16 mouse cellular contexts compared by ENCODE assay signal in genomic region chr6:84746847-84747395, GRCm38 (mm10).
DNase-seq lines count a peak whose midpoint lies in the region; ATAC-seq lines count a peak whose summit lies in the region.
"Had no signal": no experiment of that assay in that cellular context is flagged by ENCODE, and none has a peak within 500 bp of the region (broad histone marks: within the 10 kb centered on the region; RNA-seq: fewer than 3 reads in every experiment).

No protein-coding gene starts in this region.

- no peak overlapping the region for H3K9ac ChIP-seq in midbrain, embryonic 13.5 days (replicated peaks)
- H3K9ac ChIP-seq: embryonic facial prominence, embryonic 13.5 days; forebrain, embryonic 15.5 days; heart, embryonic 13.5 days; liver, embryonic 12.5 days had no signal

- peaks cover 46% of the 10 kb centered on the region for H3K4me1 ChIP-seq in hindbrain, embryonic 10.5 days (replicated peaks)
- H3K4me1 ChIP-seq in midbrain, embryonic 13.5 days (replicated peaks), result peaks cover 22% of the 10 kb centered on the region
- H3K4me1 ChIP-seq: liver, embryonic 12.5 days had no signal

- DNase-seq in layer of hippocampus, postnatal 10 days (ENCODE audit: low spot score in 2 of 2), result peak; percentile 8 to 35
- no peak for DNase-seq in layer of hippocampus, adult 11-12 months (ENCODE audit: low spot score)
- DNase-seq in cerebellum, postnatal 14 days, result peak; percentile 10 to 11
- DNase-seq in hindbrain, embryonic 10.5 days (ENCODE audit: low spot score), result peak; percentile 79
- DNase-seq in retina, embryonic 14.5 days (ENCODE audit: low spot score), result no peak
- DNase-seq in MN1 (ENCODE audit: low spot score), result no peak
- DNase-seq: adrenal gland, adult 8-10 months; gastrocnemius, postnatal 10 days had no signal

- peak overlapping the region; percentile 85 for H3K27ac ChIP-seq in hindbrain, embryonic 10.5 days
- no peak overlapping the region for H3K27ac ChIP-seq in midbrain, embryonic 13.5 days
- H3K27ac ChIP-seq: embryonic facial prominence, embryonic 13.5 days; forebrain, embryonic 15.5 days; heart, embryonic 13.5 days; liver, embryonic 12.5 days; stomach, postnatal 0 days had no signal

- no peaks in the 10 kb centered on the region for H3K36me3 ChIP-seq in hindbrain, embryonic 10.5 days
- no peaks in the 10 kb centered on the region for H3K36me3 ChIP-seq in midbrain, embryonic 13.5 days
- H3K36me3 ChIP-seq: embryonic facial prominence, embryonic 13.5 days; forebrain, embryonic 15.5 days; heart, embryonic 13.5 days; liver, embryonic 12.5 days had no signal

- peak; percentile 87 for ATAC-seq in midbrain, embryonic 13.5 days
- ATAC-seq: forebrain, embryonic 15.5 days; liver, embryonic 12.5 days; lung, postnatal 0 days had no signal

- H3K27me3 ChIP-seq in hindbrain, embryonic 10.5 days (ENCODE audit: insufficient read depth, poor library complexity, severe bottlenecking), result no peaks in the 10 kb centered on the region
- H3K27me3 ChIP-seq in midbrain, embryonic 13.5 days, result no peaks in the 10 kb centered on the region
- H3K27me3 ChIP-seq: CH12.LX; embryonic facial prominence, embryonic 13.5 days; forebrain, embryonic 15.5 days; heart, embryonic 13.5 days; liver, embryonic 12.5 days had no signal

- H3K4me2 ChIP-seq in midbrain, embryonic 13.5 days (replicated peaks), result no peak overlapping the region
- H3K4me2 ChIP-seq: embryonic facial prominence, embryonic 13.5 days; forebrain, embryonic 15.5 days; heart, embryonic 13.5 days; liver, embryonic 12.5 days had no signal

- H3K4me3 ChIP-seq in hindbrain, embryonic 10.5 days, result no peak overlapping the region
- H3K4me3 ChIP-seq in midbrain, embryonic 13.5 days (replicated peaks), result no peak overlapping the region
- H3K4me3 ChIP-seq: embryonic facial prominence, embryonic 13.5 days; forebrain, embryonic 15.5 days; heart, embryonic 13.5 days; liver, embryonic 12.5 days had no signal

- 20% methylated on average over 10 of the region's 10 CpGs for WGBS in hindbrain, embryonic 10.5 days
- WGBS in midbrain, embryonic 13.5 days, result 27% methylated on average over 10 of the region's 10 CpGs

- H3K9me3 ChIP-seq in hindbrain, embryonic 10.5 days, result no peaks in the 10 kb centered on the region
- H3K9me3 ChIP-seq in midbrain, embryonic 13.5 days, result no peaks in the 10 kb centered on the region
- H3K9me3 ChIP-seq: embryonic facial prominence, embryonic 13.5 days; forebrain, embryonic 15.5 days; heart, embryonic 13.5 days; liver, embryonic 12.5 days had no signal

Comparison
In these comparisons a context has a peak if more than half of its experiments do, and no peak if none do; other contexts are left out.
1. DNase-seq: peak in layer of hippocampus, postnatal 10 days (2 of 2), cerebellum, postnatal 14 days (2 of 2) and hindbrain, embryonic 10.5 days (single experiment); none in layer of hippocampus, adult 11-12 months (single experiment), retina, embryonic 14.5 days (single experiment) and MN1 (single experiment).